Comparison of ENCODE assay signal across 16 mouse cellular contexts in genomic region chr8:123267926-123268656, GRCm38 (mm10). TPM values are rescaled to one million over a fixed set of nuclear protein-coding genes. Genes with fewer than 3 reads are reported as not detected.
DNase-seq lines count a peak whose midpoint lies in the region; ATAC-seq lines count a peak whose summit lies in the region.
"Had no signal": no experiment of that assay in that cellular context is flagged by ENCODE, and none has a peak within 500 bp of the region (broad histone marks: within the 10 kb centered on the region; RNA-seq: fewer than 3 reads in every experiment).

No protein-coding gene starts in this region.

- H3K27ac ChIP-seq in heart, embryonic 11.5 days (ENCODE audit: low read depth, low read length): no peak overlapping the region
- no peak overlapping the region for H3K27ac ChIP-seq in neural tube, embryonic 15.5 days (replicated peaks)
- H3K27ac ChIP-seq in forebrain, embryonic 16.5 days (ENCODE audit: low read length): no peak overlapping the region
- H3K27ac ChIP-seq: lung, embryonic 15.5 days; midbrain, embryonic 15.5 days had no signal

- no peak overlapping the region for H3K4me2 ChIP-seq in heart, embryonic 11.5 days
- no peak overlapping the region for H3K4me2 ChIP-seq in neural tube, embryonic 15.5 days
- no peak overlapping the region for H3K4me2 ChIP-seq in forebrain, embryonic 16.5 days (ENCODE audit: low read length)
- H3K4me2 ChIP-seq: lung, embryonic 15.5 days; midbrain, embryonic 15.5 days had no signal

- H3K4me3 ChIP-seq in heart, embryonic 11.5 days (ENCODE audit: low read depth, low read length): no peak overlapping the region
- H3K4me3 ChIP-seq in neural tube, embryonic 15.5 days (replicated peaks): no peak overlapping the region
- no peak overlapping the region for H3K4me3 ChIP-seq in forebrain, embryonic 16.5 days (replicated peaks; ENCODE audit: low read length)
- H3K4me3 ChIP-seq: erythroblast, embryonic 14.5 days; lung, embryonic 15.5 days; midbrain, embryonic 15.5 days had no signal

- ATAC-seq in heart, embryonic 11.5 days (replicated peaks; ENCODE audit: insufficient number of reproducible peaks, low FRiP score, low TSS enrichment): peak; percentile 41; the same call in 1 of the 2 replicates
- no peak for ATAC-seq in neural tube, embryonic 15.5 days (ENCODE audit: low FRiP score)
- no peak for ATAC-seq in forebrain, embryonic 16.5 days
- ATAC-seq: midbrain, embryonic 15.5 days had no signal

- no peak for DNase-seq in heart, postnatal 10 days
- peak; percentile 27 for DNase-seq in neural tube, embryonic 10.5 days (ENCODE audit: extremely low spot score, low spot score)
- DNase-seq in kidney, postnatal 4 days: peak; percentile 24 to 46
- DNase-seq in yolk sac, embryonic 10.5 days (ENCODE audit: low spot score): peak; percentile 55
- DNase-seq in frontal cortex, postnatal 10 days (ENCODE audit: low spot score in 2 of 2): no peak
- DNase-seq: cerebellum, postnatal 10 days; heart, adult 18-20 months; heart, postnatal 4 days; spleen, adult 18-20 months had no signal

- no peaks in the 10 kb centered on the region for H3K27me3 ChIP-seq in heart, embryonic 11.5 days (ENCODE audit: control insufficient read depth, insufficient read depth, low read length)
- H3K27me3 ChIP-seq in neural tube, embryonic 15.5 days (replicated peaks): no peaks in the 10 kb centered on the region
- H3K27me3 ChIP-seq in forebrain, embryonic 16.5 days (replicated peaks; ENCODE audit: control insufficient read depth, insufficient read depth, low read length): no peaks in the 10 kb centered on the region
- H3K27me3 ChIP-seq: lung, embryonic 15.5 days; midbrain, embryonic 15.5 days had no signal

- 78% methylated on average over 14 of the region's 14 CpGs for WGBS in heart, embryonic 11.5 days (ENCODE audit: insufficient replicate concordance)
- 73% methylated on average over 14 of the region's 14 CpGs for WGBS in neural tube, embryonic 15.5 days
- WGBS in forebrain, embryonic 16.5 days: 86% methylated on average over 14 of the region's 14 CpGs

- H3K4me1 ChIP-seq in heart, embryonic 11.5 days (ENCODE audit: control insufficient read depth, insufficient read depth, low read length): 0 out of 2 replicates have a peak, but pooled peaks cover 5% of the 10 kb centered on the region
- no peaks in the 10 kb centered on the region for H3K4me1 ChIP-seq in neural tube, embryonic 15.5 days
- H3K4me1 ChIP-seq in forebrain, embryonic 16.5 days (replicated peaks; ENCODE audit: control insufficient read depth, insufficient read depth, low read length): no peaks in the 10 kb centered on the region
- H3K4me1 ChIP-seq: lung, embryonic 15.5 days; midbrain, embryonic 15.5 days had no signal

- no peaks in the 10 kb centered on the region for H3K9me3 ChIP-seq in heart, embryonic 11.5 days (replicated peaks; ENCODE audit: control insufficient read depth, low read length)
- no peaks in the 10 kb centered on the region for H3K9me3 ChIP-seq in neural tube, embryonic 15.5 days (replicated peaks)
- no peaks in the 10 kb centered on the region for H3K9me3 ChIP-seq in forebrain, embryonic 16.5 days (ENCODE audit: control insufficient read depth, low read length)
- H3K9me3 ChIP-seq: G1E; lung, embryonic 15.5 days; midbrain, embryonic 15.5 days had no signal

- H3K9ac ChIP-seq in heart, embryonic 11.5 days (ENCODE audit: low read depth, low read length): no peak overlapping the region
- no peak overlapping the region for H3K9ac ChIP-seq in neural tube, embryonic 15.5 days (replicated peaks)
- H3K9ac ChIP-seq in forebrain, embryonic 16.5 days (replicated peaks; ENCODE audit: low read depth, low read length): no peak overlapping the region
- H3K9ac ChIP-seq: lung, embryonic 15.5 days; midbrain, embryonic 15.5 days had no signal

- H3K36me3 ChIP-seq in heart, embryonic 11.5 days (ENCODE audit: control insufficient read depth, insufficient read depth, low read length): peaks cover 37% of the 10 kb centered on the region
- H3K36me3 ChIP-seq in neural tube, embryonic 15.5 days: peaks cover 72% of the 10 kb centered on the region
- peaks cover 33% of the 10 kb centered on the region for H3K36me3 ChIP-seq in forebrain, embryonic 16.5 days (ENCODE audit: control insufficient read depth, insufficient read depth)

- intact Hi-C loops in heart, postnatal 10 days (cut with DNase I): no loop called here

RNA-seq across cellular contexts. Expression of gene Vps9d1, which starts 13.9 kb away (rescaled TPM):
- 16.8 and 19.8 TPM in 2 replicates for polyA plus RNA-seq in heart, embryonic 11.5 days (2014; fragmentation: Nextera tagmentation; extraction: Ambion mirVana)
- 10 to 100 TPM; 22.9 to 27.0 TPM for total RNA-seq in heart, postnatal 10 days (2021)
- polyA plus RNA-seq in neural tube, embryonic 15.5 days (2015; fragmentation: Nextera tagmentation; extraction: Ambion mirVana): 55.6 and 61.5 TPM in 2 replicates
- 44.9 and 60.5 TPM in 2 replicates for polyA plus RNA-seq in forebrain, embryonic 16.5 days (2015; fragmentation: Nextera tagmentation; extraction: Ambion mirVana)

RNA-seq across cellular contexts. Expression of gene Zfp276, which starts 14.1 kb away (rescaled TPM):
- polyA plus RNA-seq in heart, embryonic 11.5 days (2014; fragmentation: Nextera tagmentation; extraction: Ambion mirVana): 11.7 and 12.1 TPM in 2 replicates
- 10 to 100 TPM; 10.7 to 12.1 TPM for total RNA-seq in heart, postnatal 10 days (2021)
- 21.6 and 21.7 TPM in 2 replicates for polyA plus RNA-seq in neural tube, embryonic 15.5 days (2015; fragmentation: Nextera tagmentation; extraction: Ambion mirVana)
- polyA plus RNA-seq in forebrain, embryonic 16.5 days (2015; fragmentation: Nextera tagmentation; extraction: Ambion mirVana): 26.8 and 31.2 TPM in 2 replicates

RNA-seq across cellular contexts. Expression of gene Spata2l, which starts 32.1 kb away (rescaled TPM):
- polyA plus RNA-seq in heart, embryonic 11.5 days (2014; fragmentation: Nextera tagmentation; extraction: Ambion mirVana): 1.6 TPM in 2 replicates
- 1 to 10 TPM; 6.4 to 6.8 TPM for total RNA-seq in heart, postnatal 10 days (2021)
- polyA plus RNA-seq in neural tube, embryonic 15.5 days (2015; fragmentation: Nextera tagmentation; extraction: Ambion mirVana): 11.3 and 12.8 TPM in 2 replicates
- polyA plus RNA-seq in forebrain, embryonic 16.5 days (2015; fragmentation: Nextera tagmentation; extraction: Ambion mirVana): 5.8 and 7.8 TPM in 2 replicates

RNA-seq across cellular contexts. Expression of gene Cdk10, which starts 43.4 kb away (rescaled TPM):
- 22.6 and 24.2 TPM in 2 replicates for polyA plus RNA-seq in heart, embryonic 11.5 days (2014; fragmentation: Nextera tagmentation; extraction: Ambion mirVana)
- total RNA-seq in heart, postnatal 10 days (2021): 10 to 100 TPM; 26.4 to 27.9 TPM
- polyA plus RNA-seq in neural tube, embryonic 15.5 days (2015; fragmentation: Nextera tagmentation; extraction: Ambion mirVana): 42.3 and 44.2 TPM in 2 replicates
- polyA plus RNA-seq in forebrain, embryonic 16.5 days (2015; fragmentation: Nextera tagmentation; extraction: Ambion mirVana): 42.9 and 54.1 TPM in 2 replicates

RNA-seq across cellular contexts. Expression of gene Fanca, which starts 50.3 kb away (rescaled TPM):
- 22.8 and 27.7 TPM in 2 replicates for polyA plus RNA-seq in heart, embryonic 11.5 days (2014; fragmentation: Nextera tagmentation; extraction: Ambion mirVana)
- total RNA-seq in heart, postnatal 10 days (2021): 1 to 10 TPM; 6.5 to 7.4 TPM
- 6.1 and 9.8 TPM in 2 replicates for polyA plus RNA-seq in neural tube, embryonic 15.5 days (2015; fragmentation: Nextera tagmentation; extraction: Ambion mirVana)
- polyA plus RNA-seq in forebrain, embryonic 16.5 days (2015; fragmentation: Nextera tagmentation; extraction: Ambion mirVana): 12.8 and 14.8 TPM in 2 replicates

Comparison
In these comparisons a context has a peak if more than half of its experiments do, and no peak if none do; other contexts are left out.
1. DNase-seq: peak in neural tube, embryonic 10.5 days (single experiment), kidney, postnatal 4 days (2 of 2) and yolk sac, embryonic 10.5 days (single experiment); none in heart, postnatal 10 days (0 of 2) and frontal cortex, postnatal 10 days (0 of 2).